Mouse (Mus musculus) forebrain, embryonic 16.5 days (tissue): Measurements from ENCODE around the gene Numa1. TPM values are rescaled to one million over a fixed set of nuclear protein-coding genes. Genes with fewer than 3 reads are reported as not detected.

Experiments
- ATAC-seq: fragments of 200-750 bp; cut with Nextera tagmentation; 2 replicates; pipeline ENCODE4 v1.8.0; 2017; ENCODE audit warnings: mild to moderate bottlenecking, moderate library complexity
- H3K27ac ChIP-seq: fragments of 300-500 bp; sonication (generic); 2 replicates; pipeline ENCODE4 v1.5.1; 2014; ENCODE audit warnings: low read length, control low read depth
- H3K27me3 ChIP-seq: fragments of 300-500 bp; sonication (generic); replicated peaks from 2 replicates; pipeline ENCODE4 v1.6.1; 2014; ENCODE audit warnings: low read length; ENCODE audit not compliant: control insufficient read depth, insufficient read depth
- H3K36me3 ChIP-seq: fragments of 300-500 bp; sonication (generic); 2 replicates; pipeline ENCODE4 v1.6.1; 2014; ENCODE audit not compliant: control insufficient read depth, insufficient read depth
- H3K4me1 ChIP-seq: fragments of 300-500 bp; sonication (generic); replicated peaks from 2 replicates; pipeline ENCODE4 v1.6.1; 2014; ENCODE audit warnings: low read length; ENCODE audit not compliant: control insufficient read depth, insufficient read depth
- H3K4me2 ChIP-seq: fragments of 300-500 bp; sonication (generic); 2 replicates; pipeline ENCODE4 v1.6.1; 2014; ENCODE audit warnings: mild to moderate bottlenecking, low read length, control low read depth
- H3K4me3 ChIP-seq: fragments of 300-500 bp; sonication (generic); replicated peaks from 2 replicates; pipeline ENCODE4 v1.5.1; 2014; ENCODE audit warnings: mild to moderate bottlenecking, low read length, control low read depth
- H3K9ac ChIP-seq: fragments of 300-500 bp; sonication (generic); replicated peaks from 2 replicates; pipeline ENCODE4 v1.6.1; 2014; ENCODE audit warnings: low read depth, low read length, control low read depth
- H3K9me3 ChIP-seq: fragments of 300-500 bp; sonication (generic); 2 replicates; pipeline ENCODE4 v1.6.1; 2016; ENCODE audit warnings: low read length; ENCODE audit not compliant: control insufficient read depth
- WGBS: fragments of 180-500 bp; shearing (Covaris S2); extraction: QIAGEN DNeasy Blood & Tissue Kit; methylation state at CpG from one replicate; pipeline ENCODE4 v1.1.7; 2014; 5-methylcytosine and 5-hydroxymethylcytosine counted together
- polyA plus RNA-seq: library from polyadenylated mRNA; unstranded; fragments of >200 nt; fragmentation: Nextera tagmentation; extraction: Ambion mirVana; gene quantifications from 2 replicates; pipeline ENCODE4 v1.2.1, GENCODE M21; 2015

The Numa1 gene
- polyA plus RNA-seq, 1 experiment from 2014 or later: 64.8 TPM

GRCm38 (mm10) chr7:101968751-101969150, 34.8 kb downstream of the Numa1 start:
- no peak overlapping the region; the same call in 1 of the 2 replicates for H3K4me3 ChIP-seq
- ATAC-seq: no peak
- WGBS: 55% methylated on average over 2 of the region's 2 CpGs
- H3K27me3 ChIP-seq: no peaks in the 10 kb centered on the region
- no peak overlapping the region; the same call in 1 of the 2 replicates for H3K9ac ChIP-seq
- peak overlapping the region; percentile 78 for H3K4me2 ChIP-seq
- H3K4me1 ChIP-seq: peaks cover 28% of the 10 kb centered on the region
- peak overlapping the region; percentile 57 for H3K27ac ChIP-seq
- H3K36me3 ChIP-seq: no peaks in the 10 kb centered on the region
- H3K9me3 ChIP-seq: no peaks in the 10 kb centered on the region

GRCm38 (mm10) chr7:101969694-101970428, 36.0 kb downstream of the Numa1 start:
- Histone ChIP-seq H3K27ac (peak overlapping the region; percentile 100), H3K9ac (peak overlapping the region; percentile 95), H3K36me3 (no peaks in the 10 kb centered on the region), H3K4me3 (peak overlapping the region; percentile 83), H3K4me1 (peaks cover 34% of the 10 kb centered on the region), H3K27me3 (no peaks in the 10 kb centered on the region), H3K9me3 (no peaks in the 10 kb centered on the region), H3K4me2 (peak overlapping the region; percentile 78)
- WGBS: 0% methylated on average over 31 of the region's 53 CpGs
- ATAC-seq: peak; percentile 91

GRCm38 (mm10) chr7:101970429-101970775, 36.5 kb downstream of the Numa1 start:
- Histone ChIP-seq H3K9me3 (no peaks in the 10 kb centered on the region), H3K4me2 (peak overlapping the region; percentile 78), H3K27ac (peak overlapping the region; percentile 100), H3K4me1 (peaks cover 34% of the 10 kb centered on the region), H3K27me3 (no peaks in the 10 kb centered on the region), H3K4me3 (peak overlapping the region; percentile 83), H3K9ac (peak overlapping the region; percentile 95), H3K36me3 (no peaks in the 10 kb centered on the region)
- WGBS: 0% methylated on average over 13 of the region's 17 CpGs
- ATAC-seq: peak; percentile 61

GRCm38 (mm10) chr7:101970821-101971461, 37.0 kb downstream of the Numa1 start:
- under 1% methylated on average over 19 of the region's 19 CpGs for WGBS
- ATAC-seq: peak; percentile 73
- H3K4me2 ChIP-seq: peak overlapping the region; percentile 78

GRCm38 (mm10) chr7:101971721-101972120, 37.8 kb downstream of the Numa1 start:
- Histone ChIP-seq H3K4me3 (peak overlapping the region; percentile 83), H3K4me2 (peak overlapping the region; percentile 78), H3K36me3 (no peaks in the 10 kb centered on the region), H3K9ac (peak overlapping the region; percentile 95), H3K4me1 (peaks cover 34% of the 10 kb centered on the region), H3K27ac (peak overlapping the region; percentile 100), H3K27me3 (no peaks in the 10 kb centered on the region), H3K9me3 (no peaks in the 10 kb centered on the region)
- ATAC-seq: no peak
- WGBS: 28% methylated on average over 2 of the region's 2 CpGs

More at GRCm38 (mm10) chr7:101970821-101971461, 37.0 kb downstream of the Numa1 start:
- H3K27me3 ChIP-seq: no peaks in the 10 kb centered on the region
- H3K4me3 ChIP-seq: peak overlapping the region; percentile 83
- no peaks in the 10 kb centered on the region for H3K9me3 ChIP-seq
- H3K27ac ChIP-seq: peak overlapping the region; percentile 100
- no peaks in the 10 kb centered on the region for H3K36me3 ChIP-seq
- H3K4me1 ChIP-seq: peaks cover 34% of the 10 kb centered on the region
- peak overlapping the region; percentile 95 for H3K9ac ChIP-seq

GRCm38 (mm10) chr7:101973730-101974129, 39.8 kb downstream of the Numa1 start:
- Histone ChIP-seq H3K9me3 (no peaks in the 10 kb centered on the region), H3K4me2 (no peak overlapping the region), H3K36me3 (no peaks in the 10 kb centered on the region), H3K4me3 (no peak overlapping the region), H3K4me1 (peaks cover 30% of the 10 kb centered on the region), H3K27ac (no peak overlapping the region), H3K9ac (no peak overlapping the region), H3K27me3 (no peaks in the 10 kb centered on the region)
- ATAC-seq: no peak
- WGBS: 80% methylated on average over 3 of the region's 3 CpGs

- WGBS: 49% methylated on average over 2 of the region's 2 CpGs
- no peaks in the 10 kb centered on the region for H3K27me3 ChIP-seq
- H3K4me3 ChIP-seq: no peak overlapping the region
- no peak overlapping the region for H3K9ac ChIP-seq
- no peak overlapping the region for H3K4me2 ChIP-seq
- no peak overlapping the region for H3K27ac ChIP-seq
- no peaks in the 10 kb centered on the region for H3K36me3 ChIP-seq
- no peak for ATAC-seq
- peaks cover 25% of the 10 kb centered on the region for H3K4me1 ChIP-seq
- no peaks in the 10 kb centered on the region for H3K9me3 ChIP-seq
Measured at GRCm38 (mm10) chr7:101974505-101974904, 40.6 kb downstream of the Numa1 start.

GRCm38 (mm10) chr7:101982735-101983134, 48.8 kb downstream of the Numa1 start:
- 67% methylated on average over 1 of the region's 1 CpGs for WGBS
- Histone ChIP-seq H3K4me3 (no peak overlapping the region), H3K9me3 (no peaks in the 10 kb centered on the region), H3K36me3 (peaks cover 5% of the 10 kb centered on the region), H3K4me2 (no peak overlapping the region), H3K27ac (no peak overlapping the region), H3K27me3 (no peaks in the 10 kb centered on the region), H3K4me1 (no peaks in the 10 kb centered on the region), H3K9ac (no peak overlapping the region)
- no peak for ATAC-seq

GRCm38 (mm10) chr7:101985081-101985480, 51.2 kb downstream of the Numa1 start:
- H3K36me3 ChIP-seq: peaks cover 19% of the 10 kb centered on the region
- WGBS: 92% methylated on average over 3 of the region's 3 CpGs

More at GRCm38 (mm10) chr7:101985081-101985480, 51.2 kb downstream of the Numa1 start:
- no peak overlapping the region for H3K27ac ChIP-seq
- ATAC-seq: no peak
- no peak overlapping the region for H3K9ac ChIP-seq
- H3K4me1 ChIP-seq: no peaks in the 10 kb centered on the region
- H3K4me3 ChIP-seq: no peak overlapping the region
- H3K4me2 ChIP-seq: no peak overlapping the region
- H3K27me3 ChIP-seq: no peaks in the 10 kb centered on the region
- H3K9me3 ChIP-seq: no peaks in the 10 kb centered on the region
